Mouse (Mus musculus) kidney, embryonic 15.5 days (tissue): ENCODE measurements at regions not wholly inside any gene's neighbourhood (a gene's known extent, or its start where the extent isn't known, plus 50 kb on each side); places are given as distances from the start of the nearest gene placed in this dataset.

ENCODE experiments used
- ATAC-seq: fragments of 200-750 bp; cut with Nextera tagmentation; replicated peaks from 2 replicates; pipeline ENCODE4 v1.8.0; 2017; ENCODE audit warnings: moderate TSS enrichment; ENCODE audit not compliant: low FRiP score
- H3K27ac ChIP-seq: fragments of 300-500 bp; sonication (generic); 2 replicates; pipeline ENCODE4 v1.5.1; 2015; ENCODE audit warnings: mild to moderate bottlenecking, inconsistent platforms
- H3K27me3 ChIP-seq: fragments of 300-500 bp; sonication (generic); 2 replicates; pipeline ENCODE4 v1.6.1; 2015; ENCODE audit warnings: inconsistent platforms
- H3K36me3 ChIP-seq: fragments of 300-500 bp; sonication (generic); 2 replicates; pipeline ENCODE4 v1.6.1; 2015; ENCODE audit warnings: inconsistent platforms
- H3K4me1 ChIP-seq: fragments of 300-500 bp; sonication (generic); 2 replicates; pipeline ENCODE4 v1.6.1; 2015; ENCODE audit warnings: inconsistent platforms
- H3K4me2 ChIP-seq: fragments of 300-500 bp; sonication (generic); 2 replicates; pipeline ENCODE4 v1.6.1; 2015; ENCODE audit warnings: moderate library complexity, mild to moderate bottlenecking, inconsistent platforms
- H3K4me3 ChIP-seq: fragments of 300-500 bp; sonication (generic); replicated peaks from 2 replicates; pipeline ENCODE4 v1.5.1; 2015; ENCODE audit warnings: mild to moderate bottlenecking, inconsistent platforms
- H3K9ac ChIP-seq: fragments of 300-500 bp; sonication (generic); 2 replicates; pipeline ENCODE4 v1.6.1; 2015; ENCODE audit warnings: mild to moderate bottlenecking, inconsistent platforms
- H3K9me3 ChIP-seq: fragments of 300-500 bp; sonication (generic); replicated peaks from 2 replicates; pipeline ENCODE4 v1.6.1; 2016; ENCODE audit warnings: inconsistent platforms
- WGBS: fragments of 180-500 bp; shearing (Covaris S2); methylation state at CpG from one replicate; pipeline ENCODE4 v1.1.7; 2015; ENCODE audit warnings: mixed read lengths; 5-methylcytosine and 5-hydroxymethylcytosine counted together

- no peaks in the 10 kb centered on the region for H3K4me1 ChIP-seq
- no peaks in the 10 kb centered on the region for H3K36me3 ChIP-seq
- no peak for ATAC-seq
- no peak overlapping the region for H3K4me2 ChIP-seq
- no peaks in the 10 kb centered on the region for H3K27me3 ChIP-seq
- no peak overlapping the region for H3K27ac ChIP-seq
- WGBS = 66% methylated on average over 2 of the region's 2 CpGs
- no peaks in the 10 kb centered on the region for H3K9me3 ChIP-seq
- no peak overlapping the region for H3K4me3 ChIP-seq
- H3K9ac ChIP-seq = no peak overlapping the region
Measured at GRCm38 (mm10) chr3:78825505-78825904, 460.8 kb downstream of the Rapgef2 start.

- H3K27me3 ChIP-seq = no peaks in the 10 kb centered on the region
- no peak for ATAC-seq
- no peaks in the 10 kb centered on the region for H3K36me3 ChIP-seq
- H3K4me2 ChIP-seq = no peak overlapping the region
- no peaks in the 10 kb centered on the region for H3K4me1 ChIP-seq
- 70% methylated on average over 3 of the region's 3 CpGs for WGBS
- no peak overlapping the region for H3K9ac ChIP-seq
- H3K4me3 ChIP-seq = no peak overlapping the region
- no peak overlapping the region for H3K27ac ChIP-seq
- no peaks in the 10 kb centered on the region for H3K9me3 ChIP-seq
Measured at GRCm38 (mm10) chr3:78812425-78812824, 473.9 kb downstream of the Rapgef2 start.

- ATAC-seq = no peak
Measured at GRCm38 (mm10) chr3:78810431-78811152, 475.7 kb downstream of the Rapgef2 start.

GRCm38 (mm10) chr3:78803176-78803575 is 483.1 kb downstream of the Rapgef2 start:
- 80% methylated on average over 2 of the region's 2 CpGs for WGBS
- Histone ChIP-seq H3K4me3 (no peak overlapping the region), H3K9me3 (no peaks in the 10 kb centered on the region), H3K9ac (no peak overlapping the region), H3K27me3 (no peaks in the 10 kb centered on the region), H3K4me2 (no peak overlapping the region), H3K4me1 (no peaks in the 10 kb centered on the region), H3K36me3 (no peaks in the 10 kb centered on the region), H3K27ac (no peak overlapping the region)
- no peak for ATAC-seq

More at GRCm38 (mm10) chr3:78810431-78811152, 475.7 kb downstream of the Rapgef2 start:
- Histone ChIP-seq H3K4me2 (no peak overlapping the region), H3K27ac (no peak overlapping the region), H3K36me3 (no peaks in the 10 kb centered on the region), H3K9me3 (no peaks in the 10 kb centered on the region), H3K27me3 (no peaks in the 10 kb centered on the region), H3K9ac (no peak overlapping the region), H3K4me3 (no peak overlapping the region), H3K4me1 (no peaks in the 10 kb centered on the region)
- WGBS = 48% methylated on average over 5 of the region's 5 CpGs

GRCm38 (mm10) chr3:78795951-78796455 is 490.3 kb downstream of the Rapgef2 start:
- Histone ChIP-seq H3K27me3 (no peaks in the 10 kb centered on the region), H3K27ac (no peak overlapping the region), H3K4me2 (no peak overlapping the region), H3K36me3 (no peaks in the 10 kb centered on the region), H3K4me3 (no peak overlapping the region), H3K4me1 (no peaks in the 10 kb centered on the region), H3K9ac (no peak overlapping the region), H3K9me3 (no peaks in the 10 kb centered on the region)
- WGBS = 89% methylated on average over 4 of the region's 4 CpGs
- ATAC-seq = no peak

GRCm38 (mm10) chr3:78792440-78793057 is 493.8 kb downstream of the Rapgef2 start:
- no peak overlapping the region for H3K9ac ChIP-seq
- H3K4me3 ChIP-seq = no peak overlapping the region
- H3K27ac ChIP-seq = no peak overlapping the region
- H3K9me3 ChIP-seq = no peaks in the 10 kb centered on the region
- WGBS = 94% methylated on average over 7 of the region's 7 CpGs
- no peak overlapping the region for H3K4me2 ChIP-seq
- peak; percentile 54 for ATAC-seq
- no peaks in the 10 kb centered on the region for H3K36me3 ChIP-seq
- H3K27me3 ChIP-seq = no peaks in the 10 kb centered on the region
- H3K4me1 ChIP-seq = no peaks in the 10 kb centered on the region

GRCm38 (mm10) chr3:78782766-78783165 is 503.6 kb downstream of the Rapgef2 start:
- WGBS = 82% methylated on average over 1 of the region's 1 CpGs
- Histone ChIP-seq H3K36me3 (no peaks in the 10 kb centered on the region), H3K4me3 (no peak overlapping the region), H3K4me1 (no peaks in the 10 kb centered on the region), H3K4me2 (no peak overlapping the region), H3K9ac (no peak overlapping the region), H3K27me3 (no peaks in the 10 kb centered on the region), H3K27ac (no peak overlapping the region), H3K9me3 (no peaks in the 10 kb centered on the region)
- ATAC-seq = no peak

- 0 out of 2 replicates have a peak, but pooled peaks have one; percentile 33 for ATAC-seq
- WGBS = 42% methylated on average over 4 of the region's 4 CpGs
Measured at GRCm38 (mm10) chr3:78755686-78756476, 530.4 kb downstream of the Rapgef2 start.

GRCm38 (mm10) chr3:78736111-78736510 is 550.2 kb downstream of the Rapgef2 start:
- H3K27ac ChIP-seq = no peak overlapping the region
- H3K4me3 ChIP-seq = no peak overlapping the region
- no peaks in the 10 kb centered on the region for H3K9me3 ChIP-seq
- no peak overlapping the region for H3K4me2 ChIP-seq
- H3K27me3 ChIP-seq = no peaks in the 10 kb centered on the region
- no peak overlapping the region for H3K9ac ChIP-seq
- no peaks in the 10 kb centered on the region for H3K4me1 ChIP-seq
- ATAC-seq = no peak
- H3K36me3 ChIP-seq = no peaks in the 10 kb centered on the region

More at GRCm38 (mm10) chr3:78755686-78756476, 530.4 kb downstream of the Rapgef2 start:
- no peak overlapping the region for H3K9ac ChIP-seq
- H3K27ac ChIP-seq = no peak overlapping the region
- no peak overlapping the region for H3K4me3 ChIP-seq
- no peaks in the 10 kb centered on the region for H3K27me3 ChIP-seq
- H3K4me2 ChIP-seq = no peak overlapping the region
- no peaks in the 10 kb centered on the region for H3K36me3 ChIP-seq
- H3K9me3 ChIP-seq = no peaks in the 10 kb centered on the region
- no peaks in the 10 kb centered on the region for H3K4me1 ChIP-seq

- Histone ChIP-seq H3K36me3 (no peaks in the 10 kb centered on the region), H3K9ac (no peak overlapping the region), H3K9me3 (no peaks in the 10 kb centered on the region), H3K27ac (no peak overlapping the region), H3K4me2 (no peak overlapping the region), H3K4me1 (no peaks in the 10 kb centered on the region), H3K4me3 (no peak overlapping the region), H3K27me3 (no peaks in the 10 kb centered on the region)
- ATAC-seq = no peak
- WGBS = 79% methylated on average over 2 of the region's 2 CpGs
Measured at GRCm38 (mm10) chr3:78716691-78717090, 569.6 kb downstream of the Rapgef2 start.

GRCm38 (mm10) chr3:78707687-78708086 is 578.6 kb downstream of the Rapgef2 start:
- 0 out of 2 replicates have a peak, but pooled peaks cover 4% of the 10 kb centered on the region for H3K4me1 ChIP-seq
- no peaks in the 10 kb centered on the region for H3K27me3 ChIP-seq
- H3K27ac ChIP-seq = no peak overlapping the region
- WGBS = 54% methylated on average over 1 of the region's 1 CpGs
- ATAC-seq = no peak
- no peaks in the 10 kb centered on the region for H3K36me3 ChIP-seq
- no peak overlapping the region for H3K9ac ChIP-seq
- no peak overlapping the region for H3K4me2 ChIP-seq
- no peak overlapping the region for H3K4me3 ChIP-seq
- H3K9me3 ChIP-seq = no peaks in the 10 kb centered on the region

- no peak for ATAC-seq
- H3K36me3 ChIP-seq = no peaks in the 10 kb centered on the region
- no peaks in the 10 kb centered on the region for H3K9me3 ChIP-seq
- no peak overlapping the region for H3K4me2 ChIP-seq
- no peak overlapping the region for H3K4me3 ChIP-seq
- no peaks in the 10 kb centered on the region for H3K27me3 ChIP-seq
- H3K27ac ChIP-seq = no peak overlapping the region
- WGBS = 46% methylated on average over 5 of the region's 5 CpGs
- no peaks in the 10 kb centered on the region for H3K4me1 ChIP-seq
- no peak overlapping the region for H3K9ac ChIP-seq
Measured at GRCm38 (mm10) chr3:78698936-78699335, 587.4 kb downstream of the Rapgef2 start.
